Mouse (Mus musculus) neural tube, embryonic 13.5 days (tissue): Measurements from ENCODE around the gene Mpdz. TPM values are rescaled to one million over a fixed set of nuclear protein-coding genes. Genes with fewer than 3 reads are reported as not detected.

Experiments
- ATAC-seq: fragments of 200-750 bp; cut with Nextera tagmentation; 2 replicates; pipeline ENCODE4 v1.8.0; 2017; ENCODE audit warnings: low read depth, mild to moderate bottlenecking, moderate TSS enrichment, moderate library complexity
- H3K27ac ChIP-seq: fragments of 300-500 bp; sonication (generic); replicated peaks from 2 replicates; pipeline ENCODE4 v1.5.1; 2015; ENCODE audit warnings: moderate library complexity, mild to moderate bottlenecking, inconsistent platforms
- H3K27me3 ChIP-seq: fragments of 300-500 bp; sonication (generic); 2 replicates; pipeline ENCODE4 v1.6.1; 2015; ENCODE audit warnings: mild to moderate bottlenecking, inconsistent platforms
- H3K36me3 ChIP-seq: fragments of 300-500 bp; sonication (generic); 2 replicates; pipeline ENCODE4 v1.6.1; 2015; ENCODE audit warnings: mild to moderate bottlenecking, inconsistent platforms
- H3K4me1 ChIP-seq: fragments of 300-500 bp; sonication (generic); replicated peaks from 2 replicates; pipeline ENCODE4 v1.6.1; 2015; ENCODE audit warnings: inconsistent platforms
- H3K4me2 ChIP-seq: fragments of 300-500 bp; sonication (generic); 2 replicates; pipeline ENCODE4 v1.6.1; 2015; ENCODE audit warnings: inconsistent platforms, mild to moderate bottlenecking, moderate library complexity
- H3K4me3 ChIP-seq: fragments of 300-500 bp; sonication (generic); 2 replicates; pipeline ENCODE4 v1.5.1; 2015; ENCODE audit warnings: mild to moderate bottlenecking, inconsistent platforms
- H3K9ac ChIP-seq: fragments of 300-500 bp; sonication (generic); 2 replicates; pipeline ENCODE4 v1.6.1; 2015; ENCODE audit warnings: moderate library complexity, mild to moderate bottlenecking, inconsistent platforms
- H3K9me3 ChIP-seq: fragments of 300-500 bp; sonication (generic); 2 replicates; pipeline ENCODE4 v1.6.1; 2016; ENCODE audit warnings: inconsistent platforms
- WGBS: fragments of 180-500 bp; shearing (Covaris S2); methylation state at CpG from one replicate; pipeline ENCODE4 v1.1.7; 2015; 5-methylcytosine and 5-hydroxymethylcytosine counted together
- polyA plus RNA-seq: library from polyadenylated mRNA; unstranded; fragments of >200 nt; fragmentation: Nextera tagmentation; extraction: Ambion mirVana; gene quantifications from 2 replicates; pipeline ENCODE4 v1.2.1, GENCODE M21; 2015

Mpdz gene
- polyA plus RNA-seq, 1 experiment from 2014 or later: 12.3 TPM

DNA sequence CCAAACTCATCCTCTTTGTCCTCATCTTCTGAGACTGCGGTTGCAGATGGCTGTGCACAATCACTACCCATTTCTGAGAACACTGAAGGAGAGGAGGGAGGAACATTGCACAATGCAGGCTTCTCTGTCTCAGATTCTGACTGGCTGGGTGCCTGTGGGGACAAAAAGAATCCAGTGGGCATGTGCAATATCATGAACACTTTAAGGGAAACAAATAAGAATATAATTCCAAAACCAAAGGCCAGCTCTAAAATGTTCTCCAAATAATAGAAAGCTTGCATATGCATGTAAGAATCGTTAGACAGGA is 132.5 kb downstream of the Mpdz start:
- H3K27me3 ChIP-seq: no peaks in the 10 kb centered on the region
- H3K36me3 ChIP-seq: peaks cover 4% of the 10 kb centered on the region; the same call in 1 of the 2 replicates
- no peaks in the 10 kb centered on the region for H3K4me1 ChIP-seq
- no peak overlapping the region for H3K4me2 ChIP-seq
- no peak overlapping the region for H3K27ac ChIP-seq
- ATAC-seq: no peak
- H3K9ac ChIP-seq: no peak overlapping the region
- H3K4me3 ChIP-seq: no peak overlapping the region
- WGBS: 68% methylated on average over 2 of the region's 2 CpGs
- H3K9me3 ChIP-seq: no peaks in the 10 kb centered on the region

DNA sequence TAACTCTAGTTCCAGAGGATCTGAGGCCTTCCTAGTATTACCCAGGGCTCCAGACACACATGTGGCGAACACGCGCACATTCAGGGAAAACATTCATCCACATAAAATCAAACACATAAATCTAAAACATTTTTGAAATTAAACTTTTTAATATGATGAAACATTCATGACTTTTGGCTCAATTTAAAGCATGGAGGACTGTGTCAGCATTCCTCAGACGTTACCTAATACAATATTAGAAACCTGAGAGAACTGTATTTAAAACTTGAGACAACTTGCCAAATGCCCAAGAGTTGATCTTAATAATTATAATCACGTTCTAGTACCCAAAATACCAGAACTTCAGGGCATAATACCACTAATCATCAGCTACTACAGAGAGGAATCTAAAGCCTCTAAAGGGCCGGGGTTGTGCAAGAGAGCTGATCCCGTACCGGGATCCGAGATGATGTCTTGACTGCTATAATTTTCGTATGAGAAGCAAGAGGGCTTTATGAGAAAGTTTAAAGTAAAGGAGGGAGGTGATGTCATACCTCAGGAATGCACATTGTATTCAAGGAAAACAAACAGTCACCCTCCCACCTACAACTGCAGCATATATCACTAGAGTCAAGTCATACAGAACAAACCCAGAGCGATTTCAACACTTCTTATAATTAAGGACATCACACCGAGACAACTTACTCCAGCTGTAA is 133.0 kb downstream of the Mpdz start:
- H3K4me2 ChIP-seq: no peak overlapping the region

DNA sequence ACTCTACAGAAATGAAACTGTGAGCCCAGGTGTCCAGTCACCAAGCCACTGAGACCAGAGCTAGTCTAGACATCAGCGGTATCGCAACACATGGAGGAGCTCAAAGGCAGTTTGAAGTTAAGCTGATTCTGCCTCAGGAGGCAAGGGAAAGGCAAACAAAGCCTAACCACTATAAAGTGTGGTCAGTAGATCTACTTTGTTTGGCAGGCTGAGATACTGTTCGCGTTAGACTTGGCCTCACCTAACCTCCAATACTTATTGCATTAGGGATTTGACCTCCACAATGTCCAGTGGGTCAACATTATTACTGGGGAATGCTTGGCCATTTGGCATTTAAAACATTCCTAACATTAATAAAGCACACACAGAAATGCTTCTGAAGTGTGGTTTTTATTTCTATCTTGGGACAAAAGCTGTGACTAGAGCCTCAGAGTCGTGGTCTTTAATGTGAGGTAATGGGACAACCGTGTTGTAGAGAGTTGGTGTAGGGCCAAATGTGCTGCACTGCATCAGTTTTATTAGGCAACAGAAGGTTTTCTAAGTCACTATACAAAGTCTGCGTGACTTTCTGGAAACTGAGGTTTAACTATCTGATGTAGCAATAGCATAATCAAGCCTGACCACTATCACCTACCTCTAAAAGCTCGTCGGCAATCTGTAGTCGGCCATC is 134.9 kb downstream of the Mpdz start:
- Histone ChIP-seq H3K4me1 (no peaks in the 10 kb centered on the region), H3K9ac (no peak overlapping the region), H3K4me2 (no peak overlapping the region), H3K36me3 (peaks cover 11% of the 10 kb centered on the region), H3K27me3 (no peaks in the 10 kb centered on the region), H3K4me3 (no peak overlapping the region), H3K27ac (no peak overlapping the region), H3K9me3 (no peaks in the 10 kb centered on the region)
- no peak for ATAC-seq
- 84% methylated on average over 10 of the region's 10 CpGs for WGBS

More for the DNA sequence above, 133.0 kb downstream of the Mpdz start:
- H3K9ac ChIP-seq: no peak overlapping the region
- H3K27me3 ChIP-seq: no peaks in the 10 kb centered on the region
- 80% methylated on average over 12 of the region's 12 CpGs for WGBS
- H3K27ac ChIP-seq: no peak overlapping the region
- ATAC-seq: no peak
- H3K4me3 ChIP-seq: no peak overlapping the region
- no peaks in the 10 kb centered on the region for H3K4me1 ChIP-seq
- H3K36me3 ChIP-seq: peaks cover 4% of the 10 kb centered on the region; the same call in 1 of the 2 replicates
- no peaks in the 10 kb centered on the region for H3K9me3 ChIP-seq

DNA sequence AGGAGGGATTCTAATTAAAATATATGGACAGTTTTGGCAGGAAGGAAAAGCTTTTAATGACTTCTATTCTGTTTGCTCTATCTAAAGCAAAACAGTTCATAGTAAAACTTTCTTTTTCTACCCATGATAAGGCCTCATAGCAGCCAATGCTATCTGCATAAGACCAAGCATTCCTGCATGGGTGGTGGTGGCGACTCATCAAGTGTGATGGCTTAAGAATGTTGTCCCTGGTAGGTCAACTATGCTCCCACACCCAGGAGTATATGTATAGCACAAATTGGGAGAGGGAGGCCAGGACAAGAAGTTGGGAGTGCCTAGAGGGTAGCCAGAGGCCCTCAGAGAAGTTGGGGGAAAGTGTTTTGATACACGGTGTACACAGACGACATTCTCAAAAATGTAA is 140.6 kb downstream of the Mpdz start:
- Histone ChIP-seq H3K36me3 (peaks cover 14% of the 10 kb centered on the region), H3K27ac (no peak overlapping the region), H3K4me2 (no peak overlapping the region), H3K4me1 (no peaks in the 10 kb centered on the region), H3K9me3 (no peaks in the 10 kb centered on the region), H3K27me3 (no peaks in the 10 kb centered on the region), H3K9ac (no peak overlapping the region), H3K4me3 (no peak overlapping the region)
- ATAC-seq: no peak
- WGBS: 99% methylated on average over 3 of the region's 3 CpGs

DNA sequence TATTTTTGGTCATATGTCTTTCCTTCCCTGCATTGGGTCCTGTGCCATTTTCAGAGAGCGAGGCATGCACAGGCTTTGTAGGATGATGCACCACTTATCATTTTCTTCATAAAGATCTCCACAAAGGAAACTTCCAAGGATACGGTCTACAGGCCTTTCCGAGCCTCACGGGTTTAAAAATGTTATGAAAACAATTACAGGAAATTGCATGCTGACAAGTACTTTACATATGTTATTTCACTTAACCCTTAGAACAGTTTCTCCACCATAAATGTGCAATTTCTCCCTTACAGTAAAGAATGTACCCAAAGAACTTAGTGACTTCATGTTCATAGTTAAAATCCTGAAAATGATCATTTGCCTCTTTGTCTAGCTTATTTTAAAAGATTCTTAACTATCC is 144.2 kb downstream of the Mpdz start:
- Histone ChIP-seq H3K27me3 (no peaks in the 10 kb centered on the region), H3K9me3 (no peaks in the 10 kb centered on the region), H3K4me3 (no peak overlapping the region), H3K27ac (no peak overlapping the region), H3K4me2 (no peak overlapping the region), H3K36me3 (peaks cover 13% of the 10 kb centered on the region), H3K4me1 (no peaks in the 10 kb centered on the region), H3K9ac (no peak overlapping the region)
- no peak for ATAC-seq
- 80% methylated on average over 4 of the region's 4 CpGs for WGBS

DNA sequence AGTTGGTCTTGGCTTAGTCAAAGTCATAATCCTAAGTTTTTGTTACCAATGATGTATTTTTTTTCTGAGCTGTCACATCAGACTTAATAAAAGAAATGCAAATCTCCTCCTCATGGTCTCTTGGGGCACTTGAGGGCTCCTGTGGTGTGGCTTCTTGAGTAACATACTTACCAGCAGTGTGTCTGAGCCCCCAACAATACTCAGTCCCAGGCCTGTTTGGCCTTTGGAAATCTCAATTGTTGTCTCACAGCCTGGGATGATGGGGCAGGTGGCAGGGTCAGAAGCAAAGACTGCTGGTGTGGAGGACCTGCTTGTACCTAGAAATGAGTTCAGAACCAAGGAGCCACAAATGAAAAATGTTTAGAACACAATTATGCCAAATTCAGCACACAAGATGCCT is 149.3 kb downstream of the Mpdz start:
- H3K4me2 ChIP-seq: no peak overlapping the region
- H3K27ac ChIP-seq: no peak overlapping the region
- no peak overlapping the region for H3K4me3 ChIP-seq
- H3K9ac ChIP-seq: no peak overlapping the region
- no peaks in the 10 kb centered on the region for H3K9me3 ChIP-seq
- H3K27me3 ChIP-seq: no peaks in the 10 kb centered on the region
- H3K36me3 ChIP-seq: peaks cover 15% of the 10 kb centered on the region
- no peak for ATAC-seq
- 0 out of 2 replicates have a peak, but pooled peaks cover 3% of the 10 kb centered on the region for H3K4me1 ChIP-seq

DNA sequence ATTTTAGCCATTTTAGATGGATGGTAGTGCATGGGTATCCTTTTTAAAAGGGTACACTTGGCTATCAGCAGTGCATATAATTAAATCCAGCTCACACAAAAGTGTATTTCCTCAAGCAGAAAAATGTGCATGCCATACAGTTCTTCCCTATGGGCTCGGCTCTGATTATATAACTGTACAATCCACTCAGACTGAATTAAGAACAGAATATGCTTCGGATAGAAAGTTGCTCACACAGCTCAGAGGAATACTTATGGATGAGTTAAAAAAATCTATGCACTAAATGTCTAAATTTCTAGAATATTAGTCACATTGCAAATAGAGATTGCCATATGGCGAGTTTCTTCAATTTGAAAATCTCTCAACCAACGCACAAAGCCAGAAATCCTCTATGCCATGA is 157.1 kb downstream of the Mpdz start:
- Histone ChIP-seq H3K4me1 (0 out of 2 replicates have a peak, but pooled peaks cover 3% of the 10 kb centered on the region), H3K9me3 (no peaks in the 10 kb centered on the region), H3K9ac (no peak overlapping the region), H3K4me2 (no peak overlapping the region), H3K36me3 (peaks cover 16% of the 10 kb centered on the region), H3K27ac (no peak overlapping the region), H3K27me3 (no peaks in the 10 kb centered on the region), H3K4me3 (no peak overlapping the region)
- 92% methylated on average over 4 of the region's 4 CpGs for WGBS
- no peak for ATAC-seq

DNA sequence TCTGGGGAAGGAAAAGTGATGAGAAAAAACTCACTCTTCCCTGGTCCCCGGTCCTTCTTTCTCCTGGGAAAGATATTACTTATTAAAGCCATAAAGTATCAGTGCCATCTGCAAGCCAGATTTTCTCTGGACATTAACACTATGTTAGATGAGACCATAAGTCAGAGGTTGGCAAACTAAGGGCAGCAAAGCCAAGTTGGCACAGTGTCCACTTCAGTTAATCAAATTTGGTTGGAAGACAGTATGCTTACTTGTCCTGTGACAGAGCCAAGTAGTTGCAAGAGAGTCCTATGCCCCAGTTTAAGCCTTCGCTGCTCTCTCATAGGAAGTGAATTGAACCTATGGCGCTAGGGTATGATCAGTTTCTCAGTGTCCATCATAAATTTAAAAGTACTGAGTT is 159.0 kb downstream of the Mpdz start:
- H3K27me3 ChIP-seq: no peaks in the 10 kb centered on the region
- WGBS: 92% methylated on average over 3 of the region's 3 CpGs
- no peak overlapping the region for H3K4me2 ChIP-seq
- no peak overlapping the region for H3K9ac ChIP-seq
- peaks cover 16% of the 10 kb centered on the region for H3K36me3 ChIP-seq
- no peak for ATAC-seq
- no peak overlapping the region for H3K4me3 ChIP-seq
- no peaks in the 10 kb centered on the region for H3K4me1 ChIP-seq
- no peak overlapping the region for H3K27ac ChIP-seq
- no peaks in the 10 kb centered on the region for H3K9me3 ChIP-seq

DNA sequence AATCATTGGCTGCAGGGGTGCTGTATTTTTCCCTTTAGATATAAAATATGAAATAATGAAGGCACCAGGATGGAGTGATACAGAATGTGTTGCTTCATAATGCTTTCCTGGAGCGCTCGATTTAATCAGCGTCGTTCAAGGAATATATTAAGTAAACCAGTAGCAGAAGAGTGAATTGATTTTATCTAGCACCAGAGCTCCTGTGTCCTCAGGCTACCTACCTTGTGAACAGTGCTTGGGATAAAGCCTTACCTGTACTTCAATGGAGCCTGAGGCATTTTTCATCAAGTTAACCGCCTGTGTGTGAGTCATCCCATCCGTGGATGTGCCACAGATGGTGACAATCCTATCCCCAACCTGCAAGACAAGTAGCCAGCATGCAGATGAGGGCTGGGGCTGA is 159.5 kb downstream of the Mpdz start:
- no peak overlapping the region for H3K4me3 ChIP-seq
- no peak overlapping the region for H3K27ac ChIP-seq
- H3K36me3 ChIP-seq: peaks cover 16% of the 10 kb centered on the region
- no peak overlapping the region for H3K4me2 ChIP-seq
- H3K27me3 ChIP-seq: no peaks in the 10 kb centered on the region
- H3K4me1 ChIP-seq: no peaks in the 10 kb centered on the region
- no peak for ATAC-seq
- H3K9ac ChIP-seq: no peak overlapping the region
- no peaks in the 10 kb centered on the region for H3K9me3 ChIP-seq
- WGBS: 90% methylated on average over 6 of the region's 6 CpGs

DNA sequence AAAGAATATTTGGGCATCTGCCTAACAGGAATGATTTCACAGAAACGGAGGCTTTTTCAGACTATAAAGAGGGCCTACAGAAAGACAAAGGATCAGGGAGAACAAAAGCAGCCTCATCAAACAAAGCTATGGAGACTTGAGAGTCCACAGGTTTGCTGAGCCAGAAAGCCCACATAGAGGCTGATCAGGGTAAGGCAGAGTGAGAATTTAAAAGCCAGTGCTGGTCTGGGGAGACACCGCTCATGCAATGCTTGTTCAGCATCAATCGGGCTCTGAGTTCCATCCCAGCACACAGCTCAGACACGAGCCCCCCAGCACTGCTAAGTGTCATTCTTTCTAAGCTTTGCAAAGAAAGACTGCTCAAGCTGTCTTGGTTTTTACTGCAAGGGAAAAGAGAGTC is 162.5 kb downstream of the Mpdz start:
- no peak overlapping the region for H3K9ac ChIP-seq
- H3K27ac ChIP-seq: no peak overlapping the region
- H3K9me3 ChIP-seq: no peaks in the 10 kb centered on the region
- no peaks in the 10 kb centered on the region for H3K4me1 ChIP-seq
- 45% methylated on average over 4 of the region's 4 CpGs for WGBS
- no peak overlapping the region for H3K4me2 ChIP-seq
- no peak overlapping the region for H3K4me3 ChIP-seq
- no peak for ATAC-seq
- H3K27me3 ChIP-seq: no peaks in the 10 kb centered on the region
- 0 out of 2 replicates have a peak, but pooled peaks cover 7% of the 10 kb centered on the region for H3K36me3 ChIP-seq

DNA sequence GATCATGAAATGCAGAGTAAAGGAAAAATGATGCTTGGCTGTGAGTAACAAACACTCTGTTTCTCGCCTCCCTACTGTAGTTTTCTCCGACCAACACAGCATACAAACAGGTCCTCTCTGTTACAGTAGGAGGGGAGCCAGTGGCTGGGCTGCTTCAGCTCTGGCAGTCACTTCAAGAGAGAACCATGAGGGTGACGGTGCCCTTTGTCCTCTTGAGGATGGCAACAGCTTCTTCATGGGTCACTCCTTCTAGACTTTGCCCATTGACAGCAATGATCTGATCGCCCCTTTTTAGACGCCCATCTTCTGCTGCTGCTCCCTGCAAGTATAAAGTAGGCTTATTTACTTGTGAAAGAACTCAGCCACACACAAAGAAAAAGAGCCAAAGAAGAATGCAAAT is 163.2 kb downstream of the Mpdz start:
- H3K27me3 ChIP-seq: no peaks in the 10 kb centered on the region
- ATAC-seq: no peak
- H3K4me2 ChIP-seq: no peak overlapping the region
- no peaks in the 10 kb centered on the region for H3K4me1 ChIP-seq
- H3K9me3 ChIP-seq: no peaks in the 10 kb centered on the region
- H3K9ac ChIP-seq: no peak overlapping the region
- 74% methylated on average over 5 of the region's 5 CpGs for WGBS
- 0 out of 2 replicates have a peak, but pooled peaks cover 7% of the 10 kb centered on the region for H3K36me3 ChIP-seq
- H3K4me3 ChIP-seq: no peak overlapping the region
- no peak overlapping the region for H3K27ac ChIP-seq

DNA sequence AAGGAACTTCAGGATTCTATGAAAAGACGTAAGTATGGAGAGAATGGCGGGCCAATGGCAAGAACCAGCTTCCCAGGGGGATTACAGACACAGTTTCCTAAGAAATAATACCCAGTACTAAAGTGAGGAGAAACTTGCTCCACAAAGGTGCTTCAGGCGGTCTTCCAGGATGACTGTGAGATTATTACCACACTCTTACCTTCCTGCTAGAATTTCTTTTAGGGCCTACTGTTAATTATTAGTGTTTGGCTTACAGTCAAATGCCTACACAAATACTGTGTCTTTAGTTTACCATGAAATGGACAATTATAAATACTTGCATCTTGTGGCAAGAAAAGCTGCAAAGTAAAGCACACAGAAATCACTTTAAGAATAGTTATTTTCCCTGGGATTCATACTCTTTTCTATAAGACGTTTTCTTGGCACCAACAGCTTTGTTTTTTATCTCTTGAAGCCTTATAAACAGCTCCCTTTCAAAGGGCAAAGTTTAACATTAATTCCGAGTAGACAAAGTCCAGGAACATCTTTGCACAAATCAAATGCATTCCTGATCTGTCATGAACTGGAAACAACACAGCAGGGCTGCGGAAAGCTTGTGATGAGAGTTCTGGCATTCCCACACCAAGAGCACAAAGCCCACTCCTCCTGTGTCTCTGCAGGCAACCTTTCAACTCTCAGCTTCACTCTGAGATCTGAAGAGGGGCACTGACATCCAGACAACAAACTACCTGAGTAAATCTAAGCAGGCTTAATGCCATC is 166.5 kb downstream of the Mpdz start:
- Histone ChIP-seq H3K9ac (no peak overlapping the region), H3K27ac (no peak overlapping the region), H3K27me3 (no peaks in the 10 kb centered on the region), H3K4me2 (no peak overlapping the region), H3K4me3 (no peak overlapping the region), H3K4me1 (no peaks in the 10 kb centered on the region), H3K9me3 (no peaks in the 10 kb centered on the region), H3K36me3 (no peaks in the 10 kb centered on the region)
- WGBS: 59% methylated on average over 6 of the region's 6 CpGs
- ATAC-seq: no peak
